Mouse (Mus musculus): ENCODE results near the gene Ostc. TPM values are rescaled to one million over a fixed set of nuclear protein-coding genes. Genes with fewer than 3 reads are reported as not detected.

Ostc gene
- polyA plus RNA-seq, 2 experiments: 101 to 228 TPM

- H3K9me3 ChIP-seq (ENCODE audit: control insufficient read depth, low read length): no peaks in the 10 kb centered on the region
- no peak overlapping the region for H3K4me2 ChIP-seq (ENCODE audit: low read depth)
- no peak overlapping the region for H3K9ac ChIP-seq (replicated peaks)
- TF ChIP-seq CTCF (IDR thresholded peaks at IDR 0.05; ENCODE audit: low read depth): no peak
- no peak for TF ChIP-seq EP300 (IDR thresholded peaks at IDR 0.05; ENCODE audit: low read depth)
- no peak overlapping the region for H3K4me3 ChIP-seq (ENCODE audit: insufficient read depth in 1 of 2, low read depth in 2 of 2, low read length in 2 of 2)
- 76% methylated on average over 19 of the region's 19 CpGs for WGBS (ENCODE audit: insufficient replicate concordance)
- ATAC-seq (ENCODE audit: insufficient read depth): no peak
- H3K36me3 ChIP-seq (replicated peaks; ENCODE audit: control insufficient read depth, insufficient read depth, low read depth): no peaks in the 10 kb centered on the region
- DNase-seq (ENCODE audit: low read depth in 3 of 3, low spot score in 3 of 3): no peak
- H3K27ac ChIP-seq: no peak overlapping the region
- no peaks in the 10 kb centered on the region for H3K27me3 ChIP-seq (ENCODE audit: control insufficient read depth, insufficient read depth, low read length)
- no peaks in the 10 kb centered on the region for H3K4me1 ChIP-seq (replicated peaks; ENCODE audit: control insufficient read depth in 2 of 2, insufficient read depth in 2 of 2, low read length in 1 of 2)
These were observed 31.4 kb downstream of the Ostc start for GRCm38 (mm10) chr3:130677671-130678460.

- Histone ChIP-seq H3K27me3 (ENCODE audit: control insufficient read depth, insufficient read depth, low read length) (no peaks in the 10 kb centered on the region), H3K9ac (replicated peaks) (no peak overlapping the region), H3K9me3 (ENCODE audit: control insufficient read depth, low read length) (no peaks in the 10 kb centered on the region), H3K27ac (no peak overlapping the region), H3K4me2 (ENCODE audit: low read depth) (no peak overlapping the region), H3K4me3 (ENCODE audit: insufficient read depth in 1 of 2, low read depth in 2 of 2, low read length in 2 of 2) (no peak overlapping the region), H3K4me1 (replicated peaks; ENCODE audit: control insufficient read depth in 2 of 2, insufficient read depth in 2 of 2, low read length in 1 of 2) (no peaks in the 10 kb centered on the region), H3K36me3 (replicated peaks; ENCODE audit: control insufficient read depth, insufficient read depth, low read depth) (no peaks in the 10 kb centered on the region)
- ATAC-seq (ENCODE audit: insufficient read depth): no peak
- WGBS (ENCODE audit: insufficient replicate concordance): 67% methylated on average over 14 of the region's 14 CpGs
- DNase-seq (ENCODE audit: low read depth in 3 of 3, low spot score in 3 of 3): no peak
- TF ChIP-seq EP300 (IDR thresholded peaks at IDR 0.05; ENCODE audit: low read depth): no peak
- no peak for TF ChIP-seq CTCF (IDR thresholded peaks at IDR 0.05; ENCODE audit: low read depth)
These were observed 38.0 kb downstream of the Ostc start for GRCm38 (mm10) chr3:130671291-130671690.

GRCm38 (mm10) chr3:130662496-130662895 is 46.7 kb downstream of the Ostc start:
- Histone ChIP-seq H3K9me3 (ENCODE audit: control insufficient read depth, low read length) (no peaks in the 10 kb centered on the region), H3K27ac (no peak overlapping the region), H3K36me3 (replicated peaks; ENCODE audit: control insufficient read depth, insufficient read depth, low read depth) (no peaks in the 10 kb centered on the region), H3K9ac (replicated peaks) (no peak overlapping the region), H3K4me3 (ENCODE audit: insufficient read depth in 1 of 2, low read depth in 2 of 2, low read length in 2 of 2) (no peak overlapping the region), H3K4me2 (ENCODE audit: low read depth) (no peak overlapping the region), H3K27me3 (ENCODE audit: control insufficient read depth, insufficient read depth, low read length) (no peaks in the 10 kb centered on the region), H3K4me1 (replicated peaks; ENCODE audit: control insufficient read depth in 2 of 2, insufficient read depth in 2 of 2, low read length in 1 of 2) (no peaks in the 10 kb centered on the region)
- DNase-seq (ENCODE audit: low read depth in 3 of 3, low spot score in 3 of 3) (no peak), ATAC-seq (ENCODE audit: insufficient read depth) (no peak)
- WGBS (ENCODE audit: insufficient replicate concordance): 73% methylated on average over 3 of the region's 3 CpGs
- TF ChIP-seq CTCF (IDR thresholded peaks at IDR 0.05; ENCODE audit: low read depth) (no peak), EP300 (IDR thresholded peaks at IDR 0.05; ENCODE audit: low read depth) (no peak)

- no peaks in the 10 kb centered on the region for H3K4me1 ChIP-seq (replicated peaks; ENCODE audit: control insufficient read depth in 2 of 2, insufficient read depth in 2 of 2, low read length in 1 of 2)
- H3K27me3 ChIP-seq (ENCODE audit: control insufficient read depth, insufficient read depth, low read length): no peaks in the 10 kb centered on the region
- H3K9ac ChIP-seq (replicated peaks): no peak overlapping the region
- DNase-seq (ENCODE audit: low read depth in 3 of 3, low spot score in 3 of 3) (peak in 2 of 3 experiments; percentile 11 to 30), ATAC-seq (ENCODE audit: insufficient read depth) (no peak)
- no peak overlapping the region for H3K4me2 ChIP-seq (ENCODE audit: low read depth)
- H3K36me3 ChIP-seq (replicated peaks; ENCODE audit: control insufficient read depth, insufficient read depth, low read depth): no peaks in the 10 kb centered on the region
- 26% methylated on average over 6 of the region's 6 CpGs for WGBS (ENCODE audit: insufficient replicate concordance)
- H3K27ac ChIP-seq: no peak overlapping the region
- H3K4me3 ChIP-seq (ENCODE audit: insufficient read depth in 1 of 2, low read depth in 2 of 2, low read length in 2 of 2): no peak overlapping the region
- TF ChIP-seq EP300 (IDR thresholded peaks at IDR 0.05; ENCODE audit: low read depth): no peak
- no peak for TF ChIP-seq CTCF (IDR thresholded peaks at IDR 0.05; ENCODE audit: low read depth)
- H3K9me3 ChIP-seq (ENCODE audit: control insufficient read depth, low read length): no peaks in the 10 kb centered on the region
These were observed 48.6 kb downstream of the Ostc start for GRCm38 (mm10) chr3:130660619-130661018.

GRCm38 (mm10) chr3:130649569-130649968 is 59.7 kb downstream of the Ostc start:
- no peaks in the 10 kb centered on the region for H3K4me1 ChIP-seq (replicated peaks; ENCODE audit: control insufficient read depth in 2 of 2, insufficient read depth in 2 of 2, low read length in 1 of 2)
- no peak overlapping the region for H3K9ac ChIP-seq (replicated peaks)
- ATAC-seq (ENCODE audit: insufficient read depth) (no peak), DNase-seq (ENCODE audit: low read depth in 3 of 3, low spot score in 3 of 3) (no peak)
- no peaks in the 10 kb centered on the region for H3K36me3 ChIP-seq (replicated peaks; ENCODE audit: control insufficient read depth, insufficient read depth, low read depth)
- no peak overlapping the region for H3K27ac ChIP-seq
- no peak overlapping the region for H3K4me2 ChIP-seq (ENCODE audit: low read depth)
- no peak overlapping the region for H3K4me3 ChIP-seq (ENCODE audit: insufficient read depth in 1 of 2, low read depth in 2 of 2, low read length in 2 of 2)
- WGBS (ENCODE audit: insufficient replicate concordance): 53% methylated on average over 6 of the region's 6 CpGs
- no peaks in the 10 kb centered on the region for H3K9me3 ChIP-seq (ENCODE audit: control insufficient read depth, low read length)
- no peaks in the 10 kb centered on the region for H3K27me3 ChIP-seq (ENCODE audit: control insufficient read depth, insufficient read depth, low read length)
- TF ChIP-seq EP300 (IDR thresholded peaks at IDR 0.05; ENCODE audit: low read depth) (no peak), CTCF (IDR thresholded peaks at IDR 0.05; ENCODE audit: low read depth) (no peak)
